Mouse (Mus musculus): ENCODE results near the gene Fpr3. TPM values are rescaled to one million over a fixed set of nuclear protein-coding genes. Genes with fewer than 3 reads are reported as not detected.
"Not testable (repeated sequence)": the region's sequence is repeated elsewhere in the genome, so short reads cannot be mapped to it uniquely, and the experiment has no call there.

Gene Fpr3
- polyA plus RNA-seq, 1 experiment from 2014 or later, result not detected

DNA sequence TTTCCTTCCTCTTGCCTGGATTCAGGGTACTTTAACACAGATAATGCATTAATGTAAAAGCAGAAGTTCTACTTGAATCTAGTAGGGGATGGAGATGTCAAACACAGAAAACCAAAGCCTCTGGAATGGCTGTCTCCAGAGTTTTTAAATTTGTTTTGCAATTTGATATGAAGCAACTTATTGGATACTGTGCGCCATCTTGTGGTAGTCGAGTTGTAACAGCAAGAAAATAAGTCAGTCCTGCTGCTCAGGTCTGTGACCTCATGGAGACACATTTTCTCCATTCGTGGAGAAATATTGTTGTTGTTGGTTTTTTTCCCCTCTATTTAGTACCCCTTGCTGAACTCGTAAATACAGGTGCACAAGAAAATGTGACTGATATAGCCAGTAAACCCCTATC is 8.4 kb downstream of the Fpr3 start:
- Histone ChIP-seq H3K27ac (replicated peaks) (no peak overlapping the region), H3K27me3 (no peaks in the 10 kb centered on the region), H3K4me3 (no peak overlapping the region), H3K9ac (no peak overlapping the region), H3K4me1 (replicated peaks) (no peaks in the 10 kb centered on the region), H3K36me3 (no peaks in the 10 kb centered on the region), H3K4me2 (no peak overlapping the region), H3K9me3 (no peaks in the 10 kb centered on the region)
- 3% methylated on average over 4 of the region's 4 CpGs for WGBS
- ATAC-seq (ENCODE audit: low read depth), result no peak

DNA sequence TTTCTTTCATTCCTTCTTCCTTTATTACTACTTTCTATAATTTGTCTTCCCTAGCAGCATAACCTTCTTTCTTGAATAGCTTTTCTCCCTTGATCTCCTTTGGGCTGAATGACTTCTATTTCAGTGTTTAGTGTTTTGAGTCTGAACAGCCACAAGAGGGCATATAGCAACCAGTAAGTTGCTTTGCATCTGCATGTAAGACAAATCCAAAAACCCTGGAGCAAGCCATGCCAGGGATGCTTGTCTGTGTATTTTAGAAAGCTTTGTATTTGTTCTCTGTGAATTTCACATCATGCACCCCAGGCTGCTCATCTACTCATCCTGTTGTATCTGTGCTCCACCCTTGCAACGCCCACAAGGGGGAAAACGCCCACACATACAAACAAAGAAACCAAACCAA is 11.6 kb downstream of the Fpr3 start:
- Histone ChIP-seq H3K9me3 (no peaks in the 10 kb centered on the region), H3K27ac (replicated peaks) (no peak overlapping the region), H3K4me2 (no peak overlapping the region), H3K27me3 (no peaks in the 10 kb centered on the region), H3K9ac (no peak overlapping the region), H3K4me3 (no peak overlapping the region), H3K4me1 (replicated peaks) (no peaks in the 10 kb centered on the region), H3K36me3 (no peaks in the 10 kb centered on the region)
- no peak for ATAC-seq (ENCODE audit: low read depth)
- WGBS, result 86% methylated on average over 2 of the region's 2 CpGs

DNA sequence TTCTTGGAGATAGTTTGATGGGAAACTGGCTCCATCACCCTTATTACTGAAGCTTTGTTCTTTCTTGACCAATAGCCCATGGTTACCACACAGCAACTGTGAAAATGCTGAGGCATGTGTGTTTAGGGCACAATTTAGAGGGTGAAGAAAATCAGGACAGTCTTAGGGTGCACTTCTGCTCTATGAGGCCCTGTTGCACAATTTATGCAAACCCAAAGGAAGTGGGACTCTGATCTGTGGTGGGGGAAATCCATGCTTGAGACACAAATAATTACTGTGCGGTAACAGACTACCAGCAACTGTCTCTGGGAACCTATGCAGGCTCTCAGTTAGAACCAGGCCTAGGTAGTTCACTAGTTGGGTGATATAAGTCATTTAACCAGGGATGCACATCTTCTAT is 13.1 kb downstream of the Fpr3 start:
- ATAC-seq (ENCODE audit: low read depth), result no peak
- no peaks in the 10 kb centered on the region for H3K9me3 ChIP-seq
- no peaks in the 10 kb centered on the region for H3K4me1 ChIP-seq (replicated peaks)
- no peak overlapping the region for H3K4me2 ChIP-seq
- H3K36me3 ChIP-seq, result no peaks in the 10 kb centered on the region
- H3K4me3 ChIP-seq, result no peak overlapping the region
- H3K27ac ChIP-seq (replicated peaks), result no peak overlapping the region
- no peaks in the 10 kb centered on the region for H3K27me3 ChIP-seq
- H3K9ac ChIP-seq, result no peak overlapping the region
- 89% methylated on average over 1 of the region's 1 CpGs for WGBS

GRCm38 (mm10) chr17:17909636-17910421 is 22.2 kb downstream of the Fpr3 start:
- peak; percentile 100 for ATAC-seq (ENCODE audit: low read depth)
- 18% methylated on average over 51 of the region's 51 CpGs for WGBS
- H3K27me3 ChIP-seq, result peaks cover 3% of the 10 kb centered on the region; the same call in 1 of the 2 replicates
- peak overlapping the region; percentile 70 for H3K4me2 ChIP-seq
- peak overlapping the region; percentile 80 for H3K27ac ChIP-seq (replicated peaks)
- peak overlapping the region; percentile 80 for H3K9ac ChIP-seq
- H3K9me3 ChIP-seq, result no peaks in the 10 kb centered on the region; the same call in 1 of the 2 replicates
- H3K4me3 ChIP-seq, result peak overlapping the region; percentile 52
- no peaks in the 10 kb centered on the region; the same call in 1 of the 2 replicates for H3K4me1 ChIP-seq (replicated peaks)
- H3K36me3 ChIP-seq, result no peaks in the 10 kb centered on the region

DNA sequence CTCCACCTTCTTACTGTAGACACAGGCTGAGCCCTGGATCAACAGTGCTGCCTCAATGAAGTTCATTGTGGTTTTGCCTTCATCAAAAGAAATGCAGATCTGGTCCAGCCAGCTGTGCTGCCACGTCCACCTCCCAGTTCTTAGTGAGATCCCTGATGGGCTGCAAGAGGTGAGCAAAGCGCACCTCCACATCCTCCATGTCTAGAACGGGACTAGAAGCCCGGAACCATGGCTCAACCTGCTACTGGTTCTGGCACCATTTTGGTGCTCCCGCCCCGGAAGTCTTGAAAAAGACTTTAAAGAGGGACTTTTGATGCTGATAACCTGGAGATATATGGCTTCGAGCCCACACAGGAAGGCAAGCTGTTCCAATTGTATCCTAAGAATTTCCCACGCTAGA is 25.0 kb downstream of the Fpr3 start:
- ATAC-seq (ENCODE audit: low read depth); H3K9ac ChIP-seq; H3K27me3 ChIP-seq; H3K27ac ChIP-seq (replicated peaks); H3K4me1 ChIP-seq (replicated peaks); H3K4me2 ChIP-seq; H3K36me3 ChIP-seq; H3K9me3 ChIP-seq; H3K4me3 ChIP-seq: not testable (repeated sequence)
- WGBS, result 92% methylated on average over 8 of the region's 8 CpGs

- Histone ChIP-seq H3K4me1 (replicated peaks) (no peaks in the 10 kb centered on the region), H3K9me3 (0 out of 2 replicates have a peak, but pooled peaks cover 2% of the 10 kb centered on the region), H3K27ac (replicated peaks) (no peak overlapping the region), H3K4me3 (no peak overlapping the region), H3K27me3 (no peaks in the 10 kb centered on the region), H3K4me2 (no peak overlapping the region), H3K9ac (no peak overlapping the region), H3K36me3 (no peaks in the 10 kb centered on the region)
- WGBS, result 92% methylated on average over 1 of the region's 1 CpGs
- no peak for ATAC-seq (ENCODE audit: low read depth)
These were observed 29.7 kb downstream of the Fpr3 start for GRCm38 (mm10) chr17:17917376-17917775.

DNA sequence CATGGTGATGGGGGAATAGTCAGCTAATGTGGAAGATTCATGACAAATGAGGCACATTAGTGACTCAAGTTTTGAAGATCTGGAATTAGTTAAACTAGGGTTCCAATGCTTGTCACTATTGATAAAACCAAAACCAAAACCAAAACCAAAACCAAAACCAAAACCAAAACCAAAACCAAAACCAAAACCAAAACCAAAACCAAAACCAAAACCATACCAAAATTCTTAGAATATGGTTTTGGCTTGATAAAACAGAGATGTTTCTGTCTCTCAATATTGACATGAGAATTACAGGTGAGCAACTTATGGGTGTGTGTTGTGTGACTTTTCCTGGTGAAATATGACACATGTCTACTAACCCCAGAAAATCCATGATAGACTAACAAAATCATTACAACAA is 30.1 kb downstream of the Fpr3 start:
- no peak overlapping the region for H3K9ac ChIP-seq
- H3K9me3 ChIP-seq, result 0 out of 2 replicates have a peak, but pooled peaks cover 2% of the 10 kb centered on the region
- no peaks in the 10 kb centered on the region for H3K4me1 ChIP-seq (replicated peaks)
- no peaks in the 10 kb centered on the region for H3K27me3 ChIP-seq
- no peak overlapping the region for H3K4me2 ChIP-seq
- H3K4me3 ChIP-seq, result no peak overlapping the region
- no peaks in the 10 kb centered on the region for H3K36me3 ChIP-seq
- no peak overlapping the region for H3K27ac ChIP-seq (replicated peaks)
- no peak for ATAC-seq (ENCODE audit: low read depth)

GRCm38 (mm10) chr17:17973443-17973842 is 85.8 kb downstream of the Fpr3 start:
- no peak for ATAC-seq (ENCODE audit: low read depth)
- Histone ChIP-seq H3K4me2 (no peak overlapping the region), H3K4me1 (replicated peaks) (no peaks in the 10 kb centered on the region), H3K27ac (replicated peaks) (no peak overlapping the region), H3K9me3 (peaks cover 11% of the 10 kb centered on the region), H3K9ac (no peak overlapping the region), H3K4me3 (no peak overlapping the region), H3K36me3 (no peaks in the 10 kb centered on the region), H3K27me3 (no peaks in the 10 kb centered on the region)
- 15% methylated on average over 1 of the region's 1 CpGs for WGBS

GRCm38 (mm10) chr17:17981232-17981631 is 93.6 kb downstream of the Fpr3 start:
- 78% methylated on average over 2 of the region's 2 CpGs for WGBS
- H3K9me3 ChIP-seq, result not testable (repeated sequence)

GRCm38 (mm10) chr17:18004752-18005151 is 117.1 kb downstream of the Fpr3 start:
- Histone ChIP-seq H3K9me3 (0 out of 2 replicates have a peak, but pooled peaks cover 3% of the 10 kb centered on the region), H3K27me3 (no peaks in the 10 kb centered on the region), H3K4me2 (no peak overlapping the region), H3K4me1 (replicated peaks) (no peaks in the 10 kb centered on the region), H3K9ac (no peak overlapping the region), H3K36me3 (no peaks in the 10 kb centered on the region), H3K27ac (replicated peaks) (no peak overlapping the region), H3K4me3 (no peak overlapping the region)
- WGBS, result 96% methylated on average over 1 of the region's 1 CpGs
- ATAC-seq (ENCODE audit: low read depth), result no peak

More at GRCm38 (mm10) chr17:17981232-17981631, 93.6 kb downstream of the Fpr3 start:
- not testable (repeated sequence) for H3K4me2 ChIP-seq; H3K4me3 ChIP-seq; H3K36me3 ChIP-seq; ATAC-seq (ENCODE audit: low read depth); H3K27me3 ChIP-seq; H3K27ac ChIP-seq (replicated peaks); H3K9ac ChIP-seq; H3K4me1 ChIP-seq (replicated peaks)

Other genes with a start within 250 kb of the Fpr3 start
- not detected in 2 replicates for gene Vmn2r90, start 184.1 kb upstream of the Fpr3 start, polyA plus RNA-seq (2015; fragmentation: Nextera tagmentation; extraction: Ambion mirVana)
- gene Spaca6, start 60.7 kb upstream of the Fpr3 start, polyA plus RNA-seq (2015; fragmentation: Nextera tagmentation; extraction: Ambion mirVana), result 31.4 and 36.0 TPM in 2 replicates
- 0.63 and 0.70 TPM in 2 replicates for gene Has1, start 32.6 kb upstream of the Fpr3 start, polyA plus RNA-seq (2015; fragmentation: Nextera tagmentation; extraction: Ambion mirVana)
- 0.14 TPM in 1 of 2 replicates, not detected in the other for gene Fpr1, start 3.9 kb upstream of the Fpr3 start, polyA plus RNA-seq (2015; fragmentation: Nextera tagmentation; extraction: Ambion mirVana)
- 0.28 TPM in 1 of 2 replicates, not detected in the other for gene Fpr2, start within 50 bp of the Fpr3 start, polyA plus RNA-seq (2015; fragmentation: Nextera tagmentation; extraction: Ambion mirVana)
- not detected in 2 replicates for gene Fpr-rs4, start 133.9 kb downstream of the Fpr3 start, polyA plus RNA-seq (2015; fragmentation: Nextera tagmentation; extraction: Ambion mirVana)
- not detected in 2 replicates for gene Vmn2r124, start 161.6 kb downstream of the Fpr3 start, polyA plus RNA-seq (2015; fragmentation: Nextera tagmentation; extraction: Ambion mirVana)
- not detected in 2 replicates for gene Vmn2r91, start 197.2 kb downstream of the Fpr3 start, polyA plus RNA-seq (2015; fragmentation: Nextera tagmentation; extraction: Ambion mirVana)